Mouse (Mus musculus) heart, adult 2 months (tissue): ENCODE data around the gene Prn.

Experiments
- CTCF ChIP-seq: fragments of 200-600 bp; IDR thresholded peaks from 2 replicates; pipeline ENCODE4 v1.8.1; 2022; ENCODE audit warnings: antibody characterized with exemption, mild to moderate bottlenecking, moderate library complexity
- EP300 ChIP-seq: fragments of 200-500 bp; IDR thresholded peaks from 2 replicates; pipeline ENCODE4 v1.6.1; 2011; ENCODE audit warnings: low read depth, low read length, control low read depth; ENCODE audit not compliant: insufficient read depth
- POLR2A ChIP-seq: fragments of 200-500 bp; IDR thresholded peaks from 2 replicates; pipeline ENCODE4 v1.6.1; 2011; ENCODE audit warnings: mild to moderate bottlenecking, low read depth, low read length, control low read depth; ENCODE audit not compliant: insufficient read depth

- TF ChIP-seq CTCF (no peak), POLR2A (no peak), EP300 (no peak)
Measured at GRCm38 (mm10) chr2:131906266-131906665, 3.5 kb upstream of the Prn start.
